In the genomic region with DNA sequence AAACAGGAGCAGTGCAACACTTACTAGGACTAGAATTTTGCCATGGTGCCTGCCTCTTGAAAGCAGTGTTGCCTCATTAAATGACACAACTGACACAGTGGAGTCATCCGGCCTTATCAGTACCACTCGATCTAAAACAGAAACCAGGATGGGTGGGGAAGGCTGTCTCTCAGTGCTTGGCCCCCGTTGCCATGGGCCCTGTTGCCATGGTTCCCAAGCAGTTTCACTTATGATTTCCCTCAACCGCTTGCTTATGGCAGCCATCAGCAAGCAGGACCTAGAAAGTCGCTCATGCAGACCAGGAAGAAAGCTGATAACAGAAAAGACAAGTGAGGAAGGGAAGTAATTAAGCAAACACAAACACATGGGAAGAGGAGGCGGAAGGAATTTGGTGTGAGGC, we compare ENCODE assay signal across 8 mouse cellular contexts. TPM values are rescaled to one million over a fixed set of nuclear protein-coding genes. Genes with fewer than 3 reads are reported as not detected.
DNase-seq lines count a peak whose midpoint lies in the region; ATAC-seq lines count a peak whose summit lies in the region.

No protein-coding gene starts in this region.

- no peak overlapping the region for H3K4me2 ChIP-seq in kidney, embryonic 14.5 days (replicated peaks; ENCODE audit: low read depth, low read length)
- no peak overlapping the region for H3K4me2 ChIP-seq in heart, embryonic 13.5 days

- H3K36me3 ChIP-seq in kidney, embryonic 14.5 days (ENCODE audit: control insufficient read depth, insufficient read depth, low read length), result no peaks in the 10 kb centered on the region
- H3K36me3 ChIP-seq in heart, embryonic 13.5 days, result no peaks in the 10 kb centered on the region
- no peaks in the 10 kb centered on the region for H3K36me3 ChIP-seq in splenic B cell, adult 2 months (ENCODE audit: control insufficient read depth, insufficient read depth, low read length, poor library complexity, severe bottlenecking)

- 51% methylated on average over 6 of the region's 6 CpGs for WGBS in kidney, embryonic 14.5 days
- 29% methylated on average over 6 of the region's 6 CpGs for WGBS in heart, embryonic 13.5 days

- no peak overlapping the region for H3K4me3 ChIP-seq in kidney, embryonic 14.5 days (ENCODE audit: low read length)
- H3K4me3 ChIP-seq in heart, embryonic 13.5 days, result no peak overlapping the region

- no peak for ATAC-seq in kidney, embryonic 14.5 days (ENCODE audit: low FRiP score, low TSS enrichment)
- no peak for ATAC-seq in heart, embryonic 13.5 days (ENCODE audit: extremely low read depth, insufficient number of reproducible peaks, low FRiP score, low TSS enrichment)

- no peak overlapping the region for H3K27ac ChIP-seq in kidney, embryonic 14.5 days (ENCODE audit: low read depth, low read length)
- 0 out of 2 replicates have a peak overlapping the region, but pooled peaks have one; percentile 28 for H3K27ac ChIP-seq in heart, embryonic 13.5 days (replicated peaks)

- no peaks in the 10 kb centered on the region; the same call in 1 of the 2 replicates for H3K27me3 ChIP-seq in kidney, embryonic 14.5 days (ENCODE audit: control insufficient read depth, insufficient read depth, low read length)
- H3K27me3 ChIP-seq in heart, embryonic 13.5 days (replicated peaks), result peaks cover 29% of the 10 kb centered on the region; the same call in 1 of the 2 replicates
- H3K27me3 ChIP-seq in splenic B cell, adult 2 months (ENCODE audit: control insufficient read depth, insufficient read depth, low read length, poor library complexity, severe bottlenecking), result no peaks in the 10 kb centered on the region

- H3K9me3 ChIP-seq in kidney, embryonic 14.5 days (ENCODE audit: control insufficient read depth, low read length), result no peaks in the 10 kb centered on the region
- no peaks in the 10 kb centered on the region for H3K9me3 ChIP-seq in heart, embryonic 13.5 days

- H3K4me1 ChIP-seq in kidney, embryonic 14.5 days (ENCODE audit: control insufficient read depth, insufficient read depth, low read length), result no peaks in the 10 kb centered on the region
- H3K4me1 ChIP-seq in heart, embryonic 13.5 days, result peaks cover 43% of the 10 kb centered on the region

- DNase-seq in kidney, adult 11 months, result peak; percentile 20
- DNase-seq in NIH3T3 (ENCODE audit: low read depth), result peak; percentile 1
- DNase-seq in lung, postnatal 36 days, result peak; percentile 86
- DNase-seq in splenic B cell, adult 2 months (ENCODE audit: low read depth, low spot score), result peak; percentile 47
- DNase-seq in cerebellum, adult 11 months, result no peak
- no peak for DNase-seq in layer of hippocampus, postnatal 36 days

- no peak overlapping the region for H3K9ac ChIP-seq in kidney, embryonic 14.5 days (ENCODE audit: low read depth, low read length)
- H3K9ac ChIP-seq in heart, embryonic 13.5 days, result no peak overlapping the region

RNA-seq across cellular contexts. Expression of gene Rtl5, which starts 39.3 kb away (rescaled TPM):
- 2.0 and 2.6 TPM in 2 replicates for polyA plus RNA-seq in kidney, embryonic 14.5 days (2014; fragmentation: Nextera tagmentation; extraction: Ambion mirVana)
- 0.88 and 1.2 TPM in 2 replicates for polyA plus RNA-seq in heart, embryonic 13.5 days (2015; fragmentation: Nextera tagmentation; extraction: Ambion mirVana)
- 10 to 100 TPM in 1 of 2 experiments, 1 to 10 TPM in 1; 10.0 to 12.1 TPM for total RNA-seq in layer of hippocampus, postnatal 36 days (2021)

Comparison
In these comparisons a context has a peak if more than half of its experiments do, and no peak if none do; other contexts are left out.
1. DNase-seq: peak in kidney, adult 11 months (single experiment), NIH3T3 (single experiment), lung, postnatal 36 days (single experiment) and splenic B cell, adult 2 months (single experiment); none in cerebellum, adult 11 months (single experiment) and layer of hippocampus, postnatal 36 days (0 of 2).